Mouse (Mus musculus) ZHBTc4 (cell line): ENCODE measurements at regions not wholly inside any gene's neighbourhood (a gene's known extent, or its start where the extent isn't known, plus 50 kb on each side); places are given as distances from the start of the nearest gene placed in this dataset.

Experiments
- DNase-seq: peaks from one replicate; pipeline ENCODE4 v3.0.0-alpha.2; 2011; ENCODE audit warnings: low read depth, low spot score

- no peak for DNase-seq
Observed at GRCm38 (mm10) chr7:65244936-65245335, 88.6 kb upstream of the Fam189a1 start.

- DNase-seq = no peak
Observed at GRCm38 (mm10) chr7:65241208-65241607, 84.8 kb upstream of the Fam189a1 start.

GRCm38 (mm10) chr7:65235701-65236100 lies 79.3 kb upstream of the Fam189a1 start:
- DNase-seq = no peak

GRCm38 (mm10) chr7:65233681-65234080 lies 77.3 kb upstream of the Fam189a1 start:
- DNase-seq = peak; percentile 69

GRCm38 (mm10) chr7:65229306-65229705 lies 72.9 kb upstream of the Fam189a1 start:
- DNase-seq = no peak

- DNase-seq = no peak
Observed at GRCm38 (mm10) chr7:65226218-65226617, 69.8 kb upstream of the Fam189a1 start.

- DNase-seq = no peak
Observed at GRCm38 (mm10) chr7:65213216-65213925, 57.0 kb upstream of the Fam189a1 start.

- DNase-seq = peak; percentile 26
Observed at GRCm38 (mm10) chr7:65207240-65207639, 50.9 kb upstream of the Fam189a1 start.
